Mouse (Mus musculus) embryonic stem cell, embryonic (primary cell): ENCODE measurements around the gene Amz2.

ENCODE experiments used
- CTCF ChIA-PET, 4 experiments: fragments of 300-600 bp in 2 of 4; fragments of 350-600 bp in 2 of 4; sonication (Branson Sonifier 250); formaldehyde crosslinking; loops; one replicate each; lab custom pipeline; 2022; ENCODE audit warnings: inconsistent platforms in 2 of 4; lab: Charles Lee
- POLR2A ChIA-PET, 4 experiments: fragments of 300-600 bp in 2 of 4; fragments of 350-600 bp in 2 of 4; sonication (Branson Sonifier 250); formaldehyde crosslinking; loops; one replicate each; lab custom pipeline; 2022; ENCODE audit warnings: antibody characterized with exemption in 4 of 4, inconsistent platforms in 1 of 4; lab: Charles Lee

Gene Amz2

GRCm38 (mm10) chr11:109473171-109474085, 47.7 kb downstream of the Amz2 start, which contains the start of the genes Arsg and Slc16a6:
Gene Arsg (plus strand): TSS chr11:109473374.
Gene Slc16a6 (minus strand): TSS chr11:109473598.
- ChIA-PET POLR2A (interaction anchor here (0.6 to 3.5 kb wide), 11 partner anchors 9 to 1942 kb away, joined by 3 to 27 read pairs (median 3); no protein-coding TSS in a partner anchor), CTCF (interaction anchor here in 1 of 4 experiments (0.6 kb wide), 2 partner anchors 27 to 248 kb away, joined by 3 read pairs; no protein-coding TSS in a partner anchor)

- ChIA-PET POLR2A (interaction anchor here (0.5 to 4.7 kb wide), 13 partner anchors 12 to 1560 kb away, joined by 3 to 46 read pairs (median 4); partner anchors contain the start of gene Wipi1 (in 1 of the 4)), CTCF (interaction anchor here in 1 of 4 experiments (0.6 to 0.9 kb wide), 2 partner anchors 12 to 13 kb away, joined by 5 read pairs; no protein-coding TSS in a partner anchor)
These were observed 48.5 kb downstream of the Amz2 start for GRCm38 (mm10) chr11:109474086-109474742.

- ChIA-PET CTCF (interaction anchor here in 1 of 4 experiments (0.6 to 0.9 kb wide), 3 partner anchors 11 to 282 kb away, joined by 5 to 6 read pairs (median 5); no protein-coding TSS in a partner anchor), POLR2A (interaction anchor here (0.5 to 4.7 kb wide), 20 partner anchors 12 to 1560 kb away, joined by 3 to 46 read pairs (median 3); partner anchors contain the start of gene Wipi1 (in 1 of the 4))
These were observed 49.1 kb downstream of the Amz2 start for GRCm38 (mm10) chr11:109474836-109475235.

- POLR2A ChIA-PET: interaction anchor here (0.6 to 4.7 kb wide), 19 partner anchors 11 to 891 kb away, joined by 3 to 46 read pairs (median 4); partner anchors contain the start of gene Wipi1 (in 1 of the 4)
- CTCF ChIA-PET: interaction anchor here in 1 of 4 experiments (0.5 to 1.1 kb wide), 2 partner anchors 25 to 146 kb away, joined by 3 read pairs; no protein-coding TSS in a partner anchor
These were observed 50.0 kb downstream of the Amz2 start for GRCm38 (mm10) chr11:109475717-109476116.

- ChIA-PET CTCF (interaction anchor here in 1 of 4 experiments (0.5 to 1.1 kb wide), 5 partner anchors 25 to 1872 kb away, joined by 3 to 7 read pairs (median 3); no protein-coding TSS in a partner anchor), POLR2A (interaction anchor here (0.6 to 4.7 kb wide), 23 partner anchors 10 to 890 kb away, joined by 3 to 46 read pairs (median 4); partner anchors contain the start of gene Wipi1 (in 1 of the 4))
These were observed 50.5 kb downstream of the Amz2 start for GRCm38 (mm10) chr11:109476241-109476640.

GRCm38 (mm10) chr11:109476653-109477052, 50.9 kb downstream of the Amz2 start:
- CTCF ChIA-PET: interaction anchor here in 1 of 4 experiments (0.6 to 1.1 kb wide), 4 partner anchors 24 to 1872 kb away, joined by 3 to 7 read pairs (median 4); no protein-coding TSS in a partner anchor
- POLR2A ChIA-PET: interaction anchor here (0.6 to 4.7 kb wide), 26 partner anchors 10 to 890 kb away, joined by 3 to 46 read pairs (median 4); partner anchors contain the start of gene Wipi1 (in 1 of the 4)

- POLR2A ChIA-PET: interaction anchor here in 3 of 4 experiments (0.5 to 4.7 kb wide), 11 partner anchors 9 to 1032 kb away, joined by 3 to 46 read pairs (median 3); partner anchors contain the start of gene Wipi1 (in 1 of the 3)
- CTCF ChIA-PET: interaction anchor here in 3 of 4 experiments (0.5 to 0.7 kb wide), 4 partner anchors 28 to 383 kb away, joined by 3 to 8 read pairs (median 3); no protein-coding TSS in a partner anchor
These were observed 52.0 kb downstream of the Amz2 start for GRCm38 (mm10) chr11:109477606-109478380.

- POLR2A ChIA-PET: interaction anchor here (0.6 to 5.1 kb wide), 16 partner anchors 8 to 1122 kb away, joined by 3 to 27 read pairs (median 3); partner anchors contain the start of genes Arsg (in 1 of the 4) and Slc16a6 (in 1 of the 4)
- CTCF ChIA-PET: interaction anchor here in 2 of 4 experiments (0.6 to 1.0 kb wide), 2 partner anchors 54 to 105 kb away, joined by 3 to 6 read pairs; partner anchors contain the start of gene Amz2 (in 1 of the 2)
These were observed 54.0 kb downstream of the Amz2 start for GRCm38 (mm10) chr11:109479575-109480285.

- POLR2A ChIA-PET: interaction anchor here in 3 of 4 experiments (0.8 to 5.1 kb wide), 11 partner anchors 9 to 131 kb away, joined by 3 to 27 read pairs (median 3); partner anchors contain the start of genes Arsg (in 1 of the 3) and Slc16a6 (in 1 of the 3)
These were observed 54.7 kb downstream of the Amz2 start for GRCm38 (mm10) chr11:109480440-109480839.

GRCm38 (mm10) chr11:109485398-109486045, 59.8 kb downstream of the Amz2 start:
- CTCF ChIA-PET: interaction anchor here in 2 of 4 experiments (0.6 to 1.0 kb wide), 2 partner anchors 11 to 376 kb away, joined by 3 to 5 read pairs; no protein-coding TSS in a partner anchor

More at GRCm38 (mm10) chr11:109480440-109480839, 54.7 kb downstream of the Amz2 start:
- CTCF ChIA-PET: interaction anchor here in 3 of 4 experiments (0.6 to 1.4 kb wide), 5 partner anchors 31 to 190 kb away, joined by 3 to 8 read pairs (median 6); no protein-coding TSS in a partner anchor

GRCm38 (mm10) chr11:109487111-109487510, 61.4 kb downstream of the Amz2 start:
- CTCF ChIA-PET: no interaction called here
- POLR2A ChIA-PET: interaction anchor here in 2 of 4 experiments (1.4 to 5.8 kb wide), 3 partner anchors 11 to 27 kb away, joined by 3 to 46 read pairs (median 4); no protein-coding TSS in a partner anchor

More at GRCm38 (mm10) chr11:109485398-109486045, 59.8 kb downstream of the Amz2 start:
- POLR2A ChIA-PET: interaction anchor here in 3 of 4 experiments (0.8 to 5.8 kb wide), 4 partner anchors 9 to 98 kb away, joined by 3 to 46 read pairs (median 3); no protein-coding TSS in a partner anchor

GRCm38 (mm10) chr11:109487991-109488684, 62.4 kb downstream of the Amz2 start:
- POLR2A ChIA-PET: interaction anchor here in 3 of 4 experiments (0.9 to 5.8 kb wide), 4 partner anchors 12 to 13 kb away, joined by 3 to 46 read pairs (median 4); no protein-coding TSS in a partner anchor
- CTCF ChIA-PET: interaction anchor here in 2 of 4 experiments (0.5 to 0.6 kb wide), 3 partner anchors 13 to 131 kb away, joined by 4 to 5 read pairs (median 5); no protein-coding TSS in a partner anchor

- ChIA-PET POLR2A (interaction anchor here in 1 of 4 experiments (1.5 kb wide), 1 partner anchor 13 kb away, joined by 5 read pairs; no protein-coding TSS in a partner anchor), CTCF (no interaction called here)
These were observed 64.0 kb downstream of the Amz2 start for GRCm38 (mm10) chr11:109489763-109490162.

GRCm38 (mm10) chr11:109491844-109492243, 66.1 kb downstream of the Amz2 start:
- POLR2A ChIA-PET: interaction anchor here in 2 of 4 experiments (0.9 to 2.5 kb wide), 3 partner anchors 9 to 16 kb away, joined by 3 to 8 read pairs (median 4); no protein-coding TSS in a partner anchor
- CTCF ChIA-PET: interaction anchor here in 1 of 4 experiments (1.1 kb wide), 1 partner anchor 161 kb away, joined by 3 read pairs; no protein-coding TSS in a partner anchor
